Mouse (Mus musculus) midbrain, embryonic 11.5 days (tissue): ENCODE data around the gene Il10rb. TPM values are rescaled to one million over a fixed set of nuclear protein-coding genes. Genes with fewer than 3 reads are reported as not detected.

Experiments
- ATAC-seq: fragments of 200-750 bp; cut with Nextera tagmentation; 2 replicates; pipeline ENCODE4 v1.8.0; 2017; ENCODE audit warnings: moderate TSS enrichment, moderate library complexity; ENCODE audit not compliant: low FRiP score
- DNase-seq: peaks from one replicate; pipeline ENCODE4 v3.0.0; 2015; ENCODE audit warnings: low spot score; ENCODE audit errors: missing footprints
- H3K27ac ChIP-seq: fragments of 300-500 bp; sonication (generic); 2 replicates; pipeline ENCODE4 v1.5.1; 2014; ENCODE audit warnings: low read depth, low read length
- H3K27me3 ChIP-seq: fragments of 300-500 bp; sonication (generic); 2 replicates; pipeline ENCODE4 v1.6.1; 2014; ENCODE audit warnings: mild to moderate bottlenecking, low read length, moderate library complexity, mixed read lengths; ENCODE audit not compliant: control insufficient read depth, insufficient read depth
- H3K36me3 ChIP-seq: fragments of 300-500 bp; sonication (generic); 2 replicates; pipeline ENCODE4 v1.6.1; 2014; ENCODE audit warnings: mild to moderate bottlenecking, low read length, moderate library complexity, mixed read lengths; ENCODE audit not compliant: control insufficient read depth, insufficient read depth
- H3K4me1 ChIP-seq: fragments of 300-500 bp; sonication (generic); 2 replicates; pipeline ENCODE4 v1.6.1; 2014; ENCODE audit warnings: low read length; ENCODE audit not compliant: control insufficient read depth, insufficient read depth
- H3K4me2 ChIP-seq: fragments of 300-500 bp; sonication (generic); 2 replicates; pipeline ENCODE4 v1.6.1; 2014; ENCODE audit warnings: mild to moderate bottlenecking, moderate library complexity
- H3K4me3 ChIP-seq: fragments of 300-500 bp; sonication (generic); 2 replicates; pipeline ENCODE4 v1.5.1; 2014; ENCODE audit warnings: low read depth, low read length
- H3K9ac ChIP-seq: fragments of 300-500 bp; sonication (generic); 2 replicates; pipeline ENCODE4 v1.6.1; 2014; ENCODE audit warnings: low read length
- H3K9me3 ChIP-seq: fragments of 300-500 bp; sonication (generic); 2 replicates; pipeline ENCODE4 v1.6.1; 2016; ENCODE audit warnings: low read length; ENCODE audit not compliant: control insufficient read depth
- WGBS: fragments of 180-500 bp; shearing (Covaris S2); extraction: QIAGEN DNeasy Blood & Tissue Kit; methylation state at CpG from one replicate; pipeline ENCODE4 v1.1.7; 2014; 5-methylcytosine and 5-hydroxymethylcytosine counted together
- polyA plus RNA-seq: library from polyadenylated mRNA; unstranded; fragments of >200 nt; fragmentation: Nextera tagmentation; extraction: Ambion mirVana; gene quantifications from 2 replicates; pipeline ENCODE4 v1.2.1, GENCODE M21; 2014

The Il10rb gene
- polyA plus RNA-seq, 1 experiment from 2014 or later, result 8.5 TPM

GRCm38 (mm10) chr16:91448895-91449294 is 42.9 kb downstream of the Il10rb start:
- H3K27ac ChIP-seq, result no peak overlapping the region
- H3K4me3 ChIP-seq, result no peak overlapping the region
- H3K4me2 ChIP-seq, result no peak overlapping the region
- H3K27me3 ChIP-seq, result no peaks in the 10 kb centered on the region
- no peaks in the 10 kb centered on the region for H3K9me3 ChIP-seq
- no peak for ATAC-seq
- H3K9ac ChIP-seq, result no peak overlapping the region
- no peaks in the 10 kb centered on the region for H3K36me3 ChIP-seq
- no peaks in the 10 kb centered on the region for H3K4me1 ChIP-seq
- DNase-seq, result no peak
- 84% methylated on average over 7 of the region's 7 CpGs for WGBS

- no peak overlapping the region for H3K9ac ChIP-seq
Observed at GRCm38 (mm10) chr16:91450137-91451064, 44.4 kb downstream of the Il10rb start.

GRCm38 (mm10) chr16:91451949-91452348 is 46.0 kb downstream of the Il10rb start:
- 85% methylated on average over 2 of the region's 2 CpGs for WGBS
- Histone ChIP-seq H3K4me3 (no peak overlapping the region), H3K9ac (no peak overlapping the region), H3K9me3 (no peaks in the 10 kb centered on the region), H3K36me3 (no peaks in the 10 kb centered on the region), H3K4me1 (no peaks in the 10 kb centered on the region), H3K27me3 (no peaks in the 10 kb centered on the region), H3K4me2 (no peak overlapping the region), H3K27ac (no peak overlapping the region)
- ATAC-seq, result no peak
- DNase-seq, result no peak

More at GRCm38 (mm10) chr16:91450137-91451064, 44.4 kb downstream of the Il10rb start:
- Histone ChIP-seq H3K4me1 (no peaks in the 10 kb centered on the region), H3K27me3 (no peaks in the 10 kb centered on the region), H3K36me3 (no peaks in the 10 kb centered on the region), H3K9me3 (no peaks in the 10 kb centered on the region), H3K27ac (no peak overlapping the region), H3K4me3 (no peak overlapping the region), H3K4me2 (no peak overlapping the region)
- 83% methylated on average over 12 of the region's 12 CpGs for WGBS
- ATAC-seq, result no peak
- DNase-seq, result no peak

- H3K27me3 ChIP-seq, result no peaks in the 10 kb centered on the region
- WGBS, result 72% methylated on average over 6 of the region's 6 CpGs
- H3K4me3 ChIP-seq, result no peak overlapping the region
Observed at GRCm38 (mm10) chr16:91452363-91452896, 46.5 kb downstream of the Il10rb start.

GRCm38 (mm10) chr16:91455868-91456267 is 49.9 kb downstream of the Il10rb start:
- WGBS, result 77% methylated on average over 4 of the region's 4 CpGs
- no peak for ATAC-seq
- Histone ChIP-seq H3K9me3 (no peaks in the 10 kb centered on the region), H3K4me3 (no peak overlapping the region), H3K4me1 (no peaks in the 10 kb centered on the region), H3K9ac (no peak overlapping the region), H3K4me2 (no peak overlapping the region), H3K27ac (no peak overlapping the region), H3K36me3 (no peaks in the 10 kb centered on the region), H3K27me3 (no peaks in the 10 kb centered on the region)
- DNase-seq, result no peak

More at GRCm38 (mm10) chr16:91452363-91452896, 46.5 kb downstream of the Il10rb start:
- DNase-seq (no peak), ATAC-seq (no peak)
- no peak overlapping the region for H3K4me2 ChIP-seq
- H3K9ac ChIP-seq, result no peak overlapping the region
- no peak overlapping the region for H3K27ac ChIP-seq
- no peaks in the 10 kb centered on the region for H3K9me3 ChIP-seq
- no peaks in the 10 kb centered on the region for H3K36me3 ChIP-seq
- no peaks in the 10 kb centered on the region for H3K4me1 ChIP-seq

- H3K27ac ChIP-seq, result no peak overlapping the region
- no peak for DNase-seq
- H3K4me3 ChIP-seq, result no peak overlapping the region
- H3K36me3 ChIP-seq, result no peaks in the 10 kb centered on the region
- H3K9ac ChIP-seq, result no peak overlapping the region
- no peaks in the 10 kb centered on the region for H3K9me3 ChIP-seq
- 89% methylated on average over 21 of the region's 21 CpGs for WGBS
- no peaks in the 10 kb centered on the region for H3K27me3 ChIP-seq
- H3K4me1 ChIP-seq, result no peaks in the 10 kb centered on the region
- no peak overlapping the region for H3K4me2 ChIP-seq
- no peak for ATAC-seq
Observed at GRCm38 (mm10) chr16:91458301-91458746, 52.4 kb downstream of the Il10rb start.

GRCm38 (mm10) chr16:91458976-91459375 is 53.0 kb downstream of the Il10rb start:
- DNase-seq, result no peak

GRCm38 (mm10) chr16:91459396-91459795 is 53.4 kb downstream of the Il10rb start:
- Histone ChIP-seq H3K4me1 (no peaks in the 10 kb centered on the region), H3K9me3 (no peaks in the 10 kb centered on the region), H3K27ac (no peak overlapping the region), H3K9ac (no peak overlapping the region), H3K36me3 (no peaks in the 10 kb centered on the region), H3K4me3 (no peak overlapping the region), H3K27me3 (no peaks in the 10 kb centered on the region), H3K4me2 (no peak overlapping the region)
- ATAC-seq (no peak), DNase-seq (no peak)
- 93% methylated on average over 3 of the region's 3 CpGs for whole genome bisulfite sequencing

More at GRCm38 (mm10) chr16:91458976-91459375, 53.0 kb downstream of the Il10rb start:
- no peak for ATAC-seq
- no peak overlapping the region for H3K27ac ChIP-seq
- no peak overlapping the region for H3K4me2 ChIP-seq
- H3K4me3 ChIP-seq, result no peak overlapping the region
- H3K36me3 ChIP-seq, result no peaks in the 10 kb centered on the region
- H3K27me3 ChIP-seq, result no peaks in the 10 kb centered on the region
- no peaks in the 10 kb centered on the region for H3K9me3 ChIP-seq
- no peaks in the 10 kb centered on the region for H3K4me1 ChIP-seq
- 64% methylated on average over 5 of the region's 5 CpGs for WGBS
- no peak overlapping the region for H3K9ac ChIP-seq

GRCm38 (mm10) chr16:91459841-91460370 is 53.9 kb downstream of the Il10rb start:
- H3K4me1 ChIP-seq, result no peaks in the 10 kb centered on the region
- H3K4me3 ChIP-seq, result no peak overlapping the region
- 74% methylated on average over 11 of the region's 11 CpGs for WGBS
- H3K4me2 ChIP-seq, result no peak overlapping the region
- no peak for ATAC-seq
- no peak for DNase-seq
- H3K27me3 ChIP-seq, result no peaks in the 10 kb centered on the region
- H3K9ac ChIP-seq, result no peak overlapping the region
- H3K36me3 ChIP-seq, result no peaks in the 10 kb centered on the region
- no peak overlapping the region for H3K27ac ChIP-seq
- no peaks in the 10 kb centered on the region for H3K9me3 ChIP-seq
